Mouse (Mus musculus) heart, postnatal 0 days (tissue): ENCODE results near the gene Gm20518.

Source experiments
- CTCF ChIP-seq: IDR thresholded peaks from 2 replicates; pipeline ENCODE4 v1.5.1; 2016; ENCODE audit warnings: antibody characterized with exemption, control low read depth, low read depth
- EP300 ChIP-seq: IDR thresholded peaks from 2 replicates; pipeline ENCODE4 v1.6.1; 2016; ENCODE audit warnings: antibody characterized with exemption, low read depth

GRCm38 (mm10) chr16:17890342-17890727 lies 1.1 kb downstream of the Gm20518 start:
- TF ChIP-seq CTCF: no peak
- no peak for TF ChIP-seq EP300
